26 mouse cellular contexts compared by ENCODE assay signal in genomic region chr13:91640219-91640618, GRCm38 (mm10).
DNase-seq lines count a peak whose midpoint lies in the region; ATAC-seq and TF ChIP-seq lines count a peak whose summit lies in the region.
"Had no signal": no experiment of that assay in that cellular context is flagged by ENCODE, and none has a peak within 500 bp of the region (broad histone marks: within the 10 kb centered on the region; RNA-seq: fewer than 3 reads in every experiment).

No protein-coding gene starts in this region.

- no peak for TF ChIP-seq EP300 in lung, postnatal 0 days (IDR thresholded peaks at IDR 0.05)
- TF ChIP-seq EP300 in MEL (IDR thresholded peaks at IDR 0.05; ENCODE audit: low read depth in 1 of 2, low read length in 2 of 2) = no peak

- H3K4me3 ChIP-seq in lung, postnatal 0 days (ENCODE audit: low read depth, low read length) = no peak overlapping the region
- no peak overlapping the region for H3K4me3 ChIP-seq in lung, adult 2 months (replicated peaks; ENCODE audit: extremely low read depth, low read depth, low read length)
- H3K4me3 ChIP-seq in MEL (ENCODE audit: control insufficient read depth in 1 of 2, insufficient read depth in 1 of 2, low read depth in 2 of 2, low read length in 2 of 2) = 0 out of 4 replicates have a peak overlapping the region, but pooled peaks of 1 of the 2 experiments have one; percentile 34
- no peak overlapping the region for H3K4me3 ChIP-seq in limb, embryonic 14.5 days (replicated peaks; ENCODE audit: low read length)
- H3K4me3 ChIP-seq: embryonic facial prominence, embryonic 12.5 days; forebrain, embryonic 13.5 days; heart, embryonic 10.5 days; hindbrain, embryonic 12.5 days had no signal

- TF ChIP-seq RAD21 in MEL (IDR thresholded peaks at IDR 0.05; ENCODE audit: low read depth, low read length) = no peak

- no peak overlapping the region for H3K27ac ChIP-seq in lung, postnatal 0 days (ENCODE audit: low read length)
- no peak overlapping the region; the same call in 1 of the 2 replicates for H3K27ac ChIP-seq in MEL (ENCODE audit: control insufficient read depth, low read depth, low read length)
- no peak overlapping the region for H3K27ac ChIP-seq in limb, embryonic 14.5 days (replicated peaks; ENCODE audit: low read depth, low read length)
- H3K27ac ChIP-seq: embryonic facial prominence, embryonic 12.5 days; forebrain, embryonic 13.5 days; heart, embryonic 10.5 days; hindbrain, embryonic 12.5 days had no signal

- no peaks in the 10 kb centered on the region for H3K9me3 ChIP-seq in lung, postnatal 0 days (ENCODE audit: low read length)
- H3K9me3 ChIP-seq in MEL (replicated peaks; ENCODE audit: insufficient read depth, low read length) = no peaks in the 10 kb centered on the region
- no peaks in the 10 kb centered on the region for H3K9me3 ChIP-seq in limb, embryonic 14.5 days (ENCODE audit: control insufficient read depth, low read length)
- H3K9me3 ChIP-seq: embryonic facial prominence, embryonic 12.5 days; forebrain, embryonic 13.5 days; G1E; heart, embryonic 10.5 days; hindbrain, embryonic 12.5 days had no signal

- no peaks in the 10 kb centered on the region for H3K79me2 ChIP-seq in MEL (ENCODE audit: control insufficient read depth, insufficient read depth, low read length, poor library complexity)

- WGBS in lung, postnatal 0 days = 58% methylated on average over 5 of the region's 5 CpGs
- 60% methylated on average over 5 of the region's 5 CpGs for WGBS in lung, adult 2 months
- WGBS in limb, embryonic 14.5 days = 39% methylated on average over 5 of the region's 5 CpGs

- H3K27me3 ChIP-seq in lung, postnatal 0 days (replicated peaks; ENCODE audit: insufficient read depth, low read length) = no peaks in the 10 kb centered on the region
- no peaks in the 10 kb centered on the region for H3K27me3 ChIP-seq in MEL (ENCODE audit: control insufficient read depth in 1 of 2, insufficient read depth in 2 of 2, low read length in 2 of 2)
- H3K27me3 ChIP-seq in limb, embryonic 14.5 days (ENCODE audit: control insufficient read depth, insufficient read depth, low read length) = no peaks in the 10 kb centered on the region
- H3K27me3 ChIP-seq: embryonic facial prominence, embryonic 12.5 days; forebrain, embryonic 13.5 days; hindbrain, embryonic 12.5 days; Patski had no signal

- TF ChIP-seq CTCF in lung, postnatal 0 days (IDR thresholded peaks at IDR 0.05) = no peak
- TF ChIP-seq CTCF in lung, adult 2 months (IDR thresholded peaks at IDR 0.05; ENCODE audit: insufficient read depth, low read length) = no peak
- no peak for TF ChIP-seq CTCF in MEL (IDR thresholded peaks at IDR 0.05 in 2 of 3, conservative IDR thresholded peaks at IDR 0.05 in 1 of 3; ENCODE audit: control insufficient read depth in 1 of 3, insufficient read depth in 1 of 3, low read depth in 2 of 3, low read length in 3 of 3, poor library complexity in 1 of 3, severe bottlenecking in 1 of 3)

- peak; percentile 27 for DNase-seq in lung, postnatal 0 days (ENCODE audit: low spot score)
- DNase-seq in lung, adult 2 months = no peak
- DNase-seq in 416B (ENCODE audit: low read depth) (peak; percentile 69), MEL (ENCODE audit: low read depth, low spot score) (peak; percentile 83)
- peak; percentile 26 for DNase-seq in limb, embryonic 14.5 days (ENCODE audit: low spot score)
- DNase-seq in embryo, embryonic 10 days (ENCODE audit: low spot score) = no peak
- DNase-seq: adrenal gland, adult 2 months; adrenal gland, postnatal 36 days; B cell, adult 2 months; cerebellum, adult 2 months; cerebellum, postnatal 10 days; embryo, embryonic 11 days; gastrocnemius, postnatal 36 days; heart, adult 18-20 months; heart, postnatal 10 days; heart, postnatal 4 days had no signal

- H3K4me2 ChIP-seq in lung, postnatal 0 days (replicated peaks; ENCODE audit: low read depth, low read length) = no peak overlapping the region
- H3K4me2 ChIP-seq in limb, embryonic 14.5 days (replicated peaks; ENCODE audit: low read depth, low read length, severe bottlenecking) = no peak overlapping the region
- H3K4me2 ChIP-seq: embryonic facial prominence, embryonic 12.5 days; forebrain, embryonic 13.5 days; hindbrain, embryonic 12.5 days had no signal

- H3K36me3 ChIP-seq in lung, postnatal 0 days (ENCODE audit: insufficient read depth, low read length) = no peaks in the 10 kb centered on the region
- H3K36me3 ChIP-seq in MEL (ENCODE audit: control insufficient read depth in 1 of 2, insufficient read depth in 2 of 2, low read length in 2 of 2) = peaks cover 0 to 27% of the 10 kb centered on the region in 2 experiments; a peak in 2 of 4 replicates
- H3K36me3 ChIP-seq in limb, embryonic 14.5 days (ENCODE audit: control insufficient read depth, insufficient read depth, low read length) = no peaks in the 10 kb centered on the region
- H3K36me3 ChIP-seq: embryonic facial prominence, embryonic 12.5 days; heart, embryonic 10.5 days; hindbrain, embryonic 12.5 days had no signal

- H3K4me1 ChIP-seq in lung, postnatal 0 days (ENCODE audit: insufficient read depth, low read depth, low read length) = no peaks in the 10 kb centered on the region
- peaks cover 2% of the 10 kb centered on the region; the same call in 1 of the 2 replicates for H3K4me1 ChIP-seq in lung, adult 2 months (ENCODE audit: control insufficient read depth, insufficient read depth, low read length)
- H3K4me1 ChIP-seq in MEL (ENCODE audit: control insufficient read depth in 1 of 2, insufficient read depth in 2 of 2, low read length in 2 of 2) = peaks cover 13 to 23% of the 10 kb centered on the region in 2 experiments
- no peaks in the 10 kb centered on the region; the same call in 1 of the 2 replicates for H3K4me1 ChIP-seq in limb, embryonic 14.5 days (ENCODE audit: control insufficient read depth, insufficient read depth, low read length)
- H3K4me1 ChIP-seq: forebrain, embryonic 13.5 days; hindbrain, embryonic 12.5 days had no signal

- ATAC-seq in lung, postnatal 0 days = no peak
- no peak; the same call in 1 of the 2 replicates for ATAC-seq in limb, embryonic 14.5 days (ENCODE audit: low FRiP score, low read depth)
- ATAC-seq: activated CD4-positive, CD25-positive, alpha-beta regulatory T cell, adult 4 months; CD4-positive, CD25-positive, alpha-beta regulatory T cell, adult 4 months; forebrain, embryonic 13.5 days; hindbrain, embryonic 16.5 days; inflammation-experienced regulatory T-cells, adult 6 months; Patski had no signal

- TF ChIP-seq POLR2A in lung, adult 2 months (IDR thresholded peaks at IDR 0.05; ENCODE audit: borderline replicate concordance, extremely low read depth, low read depth, low read length) = no peak
- no peak for TF ChIP-seq POLR2A in MEL (IDR thresholded peaks at IDR 0.05; ENCODE audit: control insufficient read depth in 1 of 2, insufficient read depth in 1 of 2, low read depth in 1 of 2, low read length in 2 of 2, poor library complexity in 1 of 2)
- TF ChIP-seq POLR2A in limb, embryonic 14.5 days (IDR thresholded peaks at IDR 0.05; ENCODE audit: borderline replicate concordance, extremely low read depth, insufficient read depth, insufficient read length) = no peak

- H3K9ac ChIP-seq in lung, postnatal 0 days (replicated peaks; ENCODE audit: low read depth) = no peak overlapping the region
- peak overlapping the region; percentile 9; the same call in 1 of the 2 replicates for H3K9ac ChIP-seq in MEL (ENCODE audit: control insufficient read depth, low read depth, low read length, poor library complexity, severe bottlenecking)
- H3K9ac ChIP-seq in limb, embryonic 14.5 days (ENCODE audit: low read depth, low read length, severe bottlenecking) = no peak overlapping the region
- H3K9ac ChIP-seq: embryonic facial prominence, embryonic 12.5 days; forebrain, embryonic 13.5 days; hindbrain, embryonic 12.5 days had no signal

TF ChIP-seq in MEL, 35 proteins besides CTCF, POLR2A, EP300 and RAD21:
- TF ChIP-seq GABPA (IDR thresholded peaks at IDR 0.05; ENCODE audit: low read depth, low read length) = no peak
- peak; percentile 59; the same call in 1 of the 2 replicates for TF ChIP-seq MAX (IDR thresholded peaks at IDR 0.05; ENCODE audit: low read length)
- peak; percentile 65; the same call in 1 of the 2 replicates for TF ChIP-seq MXI1 (IDR thresholded peaks at IDR 0.05; ENCODE audit: low read depth, low read length)
- TF ChIP-seq RCOR1 (IDR thresholded peaks at IDR 0.05; ENCODE audit: low read depth, low read length) = no peak
- TF ChIP-seq NRF1 (IDR thresholded peaks at IDR 0.05; ENCODE audit: insufficient read depth, low read depth, low read length, poor library complexity, severe bottlenecking) = peak; percentile 75
- TF ChIP-seq ETS1 (IDR thresholded peaks at IDR 0.05; ENCODE audit: low read depth, low read length) = 0 out of 2 replicates have a peak, but pooled peaks have one; percentile 33
- TF ChIP-seq TBP (IDR thresholded peaks at IDR 0.05; ENCODE audit: low read depth, low read length) = no peak
- TF ChIP-seq NELFE (IDR thresholded peaks at IDR 0.05; ENCODE audit: low read depth, low read length) = no peak
- no peak for TF ChIP-seq ELF1 (IDR thresholded peaks at IDR 0.05; ENCODE audit: low read depth, low read length)

Comparison
In these comparisons a context has a peak if more than half of its experiments do, and no peak if none do; other contexts are left out.
1. DNase-seq: peak in lung, postnatal 0 days (single experiment), 416B (single experiment), MEL (single experiment) and limb, embryonic 14.5 days (single experiment); none in lung, adult 2 months (single experiment) and embryo, embryonic 10 days (single experiment).